Mouse (Mus musculus) urinary bladder, postnatal 36 days (tissue): ENCODE measurements around the gene Ralbp1.

Source experiments
- DNase-seq, 2 experiments: peaks; one replicate each; pipeline ENCODE4 v3.0.0; 2022; ENCODE audit warnings: low spot score in 2 of 2, mixed read lengths in 1 of 2

Gene Ralbp1

DNA sequence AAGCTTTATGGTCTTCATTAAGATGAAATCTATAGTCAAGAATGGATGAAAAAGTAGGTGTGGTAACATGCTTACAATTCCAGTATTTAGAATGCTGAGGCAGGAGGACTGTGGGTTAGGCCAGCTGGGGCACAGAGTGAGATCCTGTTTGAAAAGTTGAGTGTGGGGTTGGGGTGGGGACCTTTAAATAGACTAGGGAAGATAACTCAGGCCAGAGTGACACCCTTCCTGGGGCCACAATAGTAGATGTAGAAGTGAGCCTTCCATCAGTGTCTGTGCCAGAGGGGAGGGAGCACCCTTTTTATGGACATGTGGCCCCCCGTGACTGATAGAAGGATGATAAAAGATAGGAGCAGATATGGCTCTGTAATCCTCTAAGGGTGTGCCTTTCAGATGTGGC lies 86.2 kb downstream of the Ralbp1 start:
- no peak for DNase-seq

DNA sequence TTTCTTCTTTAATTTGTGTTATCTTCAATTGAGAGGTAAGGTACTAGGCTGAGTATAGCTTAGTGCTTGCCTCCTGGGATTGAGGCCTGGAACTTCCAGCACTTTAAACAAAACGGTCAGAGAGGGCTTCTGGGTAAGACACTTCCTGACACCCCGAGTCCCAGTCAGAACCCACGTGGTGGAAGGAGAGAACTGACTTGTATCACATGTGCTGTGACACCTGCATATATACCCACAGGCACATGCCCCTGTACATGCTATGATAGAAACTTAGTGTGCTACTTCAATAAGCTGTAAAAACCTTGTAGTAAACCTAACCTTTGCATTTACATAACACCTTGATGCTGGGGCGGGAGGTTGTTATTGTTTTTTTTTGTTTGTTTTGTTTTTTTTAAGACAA lies 87.2 kb downstream of the Ralbp1 start:
- no peak for DNase-seq
